Mouse (Mus musculus) left cerebral cortex, postnatal 14 days (tissue): ENCODE data around the gene Fam187b. TPM values are rescaled to one million over a fixed set of nuclear protein-coding genes. Genes with fewer than 3 reads are reported as not detected.

Source experiments
- DNase-seq, 2 experiments: peaks; one replicate each; pipeline ENCODE4 v3.0.0; 2021 to 2022; ENCODE audit warnings: low spot score in 2 of 2, mixed read lengths in 1 of 2
- intact Hi-C: fragments of 180-260 bp; cut with DNase I; formaldehyde crosslinking; loops from one replicate; pipeline ENCODE4 v1.15.1; 2025
- total RNA-seq, 2 experiments: library from RNA; stranded (reverse); gene quantifications; 2 replicates each; pipeline ENCODE4 v1.2.3; 2021

Fam187b gene
- total RNA-seq, 2 experiments from 2014 or later, result 0.18 to 0.27 TPM

DNA sequence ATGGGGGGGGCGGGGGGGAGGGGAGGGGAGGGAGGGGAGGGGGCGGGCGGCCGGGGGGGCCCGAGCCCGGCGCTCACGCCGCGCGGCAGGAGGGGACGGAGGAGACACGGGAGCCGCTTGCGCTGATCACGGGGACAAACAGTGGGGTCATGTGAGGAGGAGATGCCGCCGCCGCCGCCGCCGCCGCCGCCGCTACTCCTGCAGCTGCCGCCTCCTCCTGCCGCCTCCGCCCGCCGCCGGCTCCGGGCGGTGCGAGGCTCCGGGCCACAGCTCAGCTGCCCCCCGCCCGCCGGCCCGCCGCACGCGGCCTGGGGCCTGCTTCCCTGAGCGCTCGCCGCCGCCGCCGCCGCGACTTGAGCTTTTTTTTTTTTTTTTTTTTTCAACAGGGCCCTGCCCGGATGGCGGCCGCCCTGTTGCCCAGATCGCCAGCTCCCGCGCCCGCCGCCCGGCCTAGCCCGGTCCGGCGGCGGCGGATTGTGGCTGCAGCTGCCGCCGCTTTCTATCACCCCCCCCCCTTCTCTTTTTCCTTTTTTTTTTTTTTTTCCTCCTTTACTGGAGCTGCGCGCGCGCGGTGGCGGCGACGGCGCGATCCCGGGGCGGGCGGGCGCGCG, 16.7 kb upstream of the Fam187b start, which contains the start of gene Usf2:
Gene Usf2, minus strand, starts transcription at position 48 of the 611 bp plus-strand sequence.
- peak; percentile 84 to 86 for DNase-seq
- intact Hi-C loops, result loop anchor here (5.0 kb wide), 1 partner anchor 115 kb away; no protein-coding TSS in a partner anchor

GRCm38 (mm10) chr7:30957367-30957783, 16.2 kb upstream of the Fam187b start:
- intact Hi-C loops, result loop anchor here (5.0 kb wide), 1 partner anchor 115 kb away; no protein-coding TSS in a partner anchor
- DNase-seq, result peak; percentile 83 to 85

GRCm38 (mm10) chr7:30958109-30958865, 15.3 kb upstream of the Fam187b start:
- intact Hi-C loops, result loop anchor here (5.0 kb wide), 1 partner anchor 114 kb away; no protein-coding TSS in a partner anchor

GRCm38 (mm10) chr7:30958866-30959487, 14.6 kb upstream of the Fam187b start:
- intact Hi-C loops, result loop anchor here (5.0 kb wide), 1 partner anchor 113 kb away; no protein-coding TSS in a partner anchor

More at GRCm38 (mm10) chr7:30958109-30958865, 15.3 kb upstream of the Fam187b start:
- no peak for DNase-seq

GRCm38 (mm10) chr7:30959786-30960349, 13.7 kb upstream of the Fam187b start:
- DNase-seq, result no peak
- intact Hi-C loops, result loop anchor here (5.0 kb wide), 1 partner anchor 112 kb away; no protein-coding TSS in a partner anchor

More at GRCm38 (mm10) chr7:30958866-30959487, 14.6 kb upstream of the Fam187b start:
- DNase-seq, result no peak

- intact Hi-C loops, result no loop called here
Measured at GRCm38 (mm10) chr7:30962862-30963261, 10.7 kb upstream of the Fam187b start.

GRCm38 (mm10) chr7:30964366-30964765, 9.2 kb upstream of the Fam187b start:
- no peak for DNase-seq

More at GRCm38 (mm10) chr7:30962862-30963261, 10.7 kb upstream of the Fam187b start:
- DNase-seq, result no peak

GRCm38 (mm10) chr7:30965677-30966076, 7.9 kb upstream of the Fam187b start:
- intact Hi-C loops, result no loop called here
- DNase-seq, result no peak

More at GRCm38 (mm10) chr7:30964366-30964765, 9.2 kb upstream of the Fam187b start:
- intact Hi-C loops, result no loop called here

DNA sequence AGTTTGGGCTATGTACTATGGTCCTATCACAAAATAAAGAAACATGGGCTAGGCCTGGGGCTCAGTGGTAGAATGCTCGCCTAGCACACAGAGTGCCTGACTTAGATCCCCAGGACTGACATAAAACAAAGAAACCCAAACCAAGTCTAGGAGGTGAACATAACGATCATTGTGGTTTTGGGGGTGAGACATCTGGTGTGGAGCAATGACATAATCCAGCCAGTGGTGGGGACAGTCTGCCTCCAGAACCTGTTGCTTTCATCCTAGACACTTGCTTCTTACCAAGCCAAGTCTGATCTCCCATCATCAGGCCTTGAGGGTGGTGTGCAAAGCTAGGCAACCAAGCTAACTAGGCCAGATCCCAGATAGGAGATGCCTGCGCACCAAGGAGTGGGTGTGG, 6.9 kb upstream of the Fam187b start:
- DNase-seq, result no peak
- intact Hi-C loops, result no loop called here

DNA sequence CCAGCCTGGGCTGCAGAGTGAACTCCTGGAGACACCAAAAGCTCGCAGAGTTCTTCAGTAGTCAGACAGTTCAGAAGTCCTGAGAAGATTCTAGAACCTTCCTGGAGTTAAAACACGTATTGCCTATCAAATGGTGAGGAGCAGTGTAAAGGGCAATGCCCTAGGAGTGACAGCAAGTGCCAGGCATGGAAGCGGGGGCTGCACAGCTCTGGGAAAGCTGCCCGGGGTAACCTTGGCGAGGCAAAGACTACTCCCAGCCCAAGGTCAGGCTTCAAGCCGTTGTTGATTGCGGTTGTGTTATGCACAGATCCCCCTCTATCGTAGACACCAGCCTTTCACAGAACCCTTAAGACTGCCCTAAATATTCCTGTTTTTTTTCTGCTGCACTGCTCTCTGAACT, 5.0 kb upstream of the Fam187b start:
- intact Hi-C loops, result no loop called here
- no peak for DNase-seq

GRCm38 (mm10) chr7:30969174-30969573, 4.4 kb upstream of the Fam187b start:
- intact Hi-C loops, result no loop called here
- DNase-seq, result no peak

DNA sequence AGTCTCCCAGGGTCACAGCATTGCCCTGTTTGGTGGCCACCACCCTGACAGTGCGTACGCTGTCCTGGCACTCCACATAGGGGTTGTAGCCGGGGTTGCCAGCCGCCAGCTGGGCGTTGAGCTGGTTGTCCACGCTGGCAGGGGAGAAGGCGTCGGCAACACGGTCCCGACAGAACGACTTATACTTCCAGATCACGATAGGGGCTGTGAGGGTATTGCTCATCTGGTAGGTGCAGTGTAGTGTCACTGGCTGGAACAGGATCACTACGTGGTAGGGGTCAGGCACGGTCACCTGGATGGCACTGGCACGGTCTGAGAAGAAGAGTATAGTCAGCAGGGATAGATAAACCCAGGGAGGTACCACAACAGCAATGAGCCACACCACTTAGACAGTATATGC, 1.7 kb upstream of the Fam187b start:
- intact Hi-C loops, result loop anchor here (5.0 kb wide), 2 partner anchors 45 to 125 kb away; no protein-coding TSS in a partner anchor
- no peak for DNase-seq

DNA sequence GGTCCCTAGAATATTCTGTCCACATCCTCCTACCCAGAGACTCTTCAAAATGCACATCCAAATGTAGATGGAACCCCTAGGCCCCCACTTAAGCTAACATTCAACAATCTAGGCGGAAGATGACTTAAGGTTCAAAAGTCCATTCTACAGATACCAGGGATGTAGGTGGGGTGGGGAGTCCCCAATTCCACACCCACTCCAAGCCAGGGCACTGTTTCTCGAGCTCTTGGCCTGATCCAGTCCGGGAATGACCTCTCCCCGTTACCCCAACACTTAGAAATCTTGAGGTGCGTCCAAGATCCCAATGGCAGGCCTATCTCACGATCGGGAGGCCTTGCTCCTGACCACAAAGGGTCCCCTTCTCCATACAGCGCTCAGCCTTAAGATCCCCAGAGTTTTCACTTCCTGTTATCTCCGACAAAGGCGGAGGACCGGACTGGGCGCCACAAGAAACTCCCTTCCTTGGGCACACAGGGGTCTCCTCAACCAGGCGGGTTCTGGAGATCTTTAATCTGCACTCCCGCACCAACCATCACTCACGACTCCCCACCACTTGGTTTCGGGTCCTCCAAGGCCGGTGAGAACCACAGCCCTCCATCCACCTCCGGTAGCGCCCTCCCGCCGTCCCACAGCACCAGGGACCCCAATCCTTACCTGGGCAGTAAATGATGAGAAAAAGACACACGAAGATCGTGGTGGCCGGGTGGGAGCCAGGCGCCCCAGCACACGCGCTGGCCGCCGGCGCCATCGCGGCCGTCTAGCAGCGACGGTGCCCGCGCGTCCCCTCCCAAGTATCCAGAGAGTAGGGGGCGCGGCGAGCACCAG, 952 bp upstream of the Fam187b start:
- DNase-seq, result no peak
- intact Hi-C loops, result loop anchor here (5.0 kb wide), 2 partner anchors 45 to 125 kb away; no protein-coding TSS in a partner anchor

- intact Hi-C loops, result loop anchor here (5.0 kb wide), 2 partner anchors 44 to 124 kb away; no protein-coding TSS in a partner anchor
- no peak for DNase-seq
Measured at GRCm38 (mm10) chr7:30973251-30973500, 414 bp upstream of the Fam187b start, which contains the start of gene Lsr. Lsr (minus strand) TSS chr7:30973464.

DNA sequence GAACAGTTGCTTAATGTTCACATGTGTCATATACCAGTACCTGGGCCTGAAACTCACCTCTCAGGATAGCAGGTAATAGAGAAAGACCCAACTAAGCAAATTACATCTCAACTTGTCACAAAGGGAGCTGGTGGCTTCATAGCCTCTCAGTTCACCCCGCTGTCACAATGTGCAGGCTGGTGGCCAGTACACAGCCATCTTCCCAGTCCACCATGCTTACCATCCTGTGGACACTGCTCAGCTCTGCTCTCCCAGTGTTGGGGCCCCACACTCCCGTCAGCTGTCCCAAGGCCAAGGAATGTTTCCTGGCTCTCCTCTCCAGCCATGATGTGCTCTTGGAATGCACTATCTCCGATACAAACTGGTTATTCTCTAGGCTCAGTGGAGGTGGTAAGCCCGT, 8.1 kb downstream of the Fam187b start:
- DNase-seq, result no peak
- intact Hi-C loops, result no loop called here

DNA sequence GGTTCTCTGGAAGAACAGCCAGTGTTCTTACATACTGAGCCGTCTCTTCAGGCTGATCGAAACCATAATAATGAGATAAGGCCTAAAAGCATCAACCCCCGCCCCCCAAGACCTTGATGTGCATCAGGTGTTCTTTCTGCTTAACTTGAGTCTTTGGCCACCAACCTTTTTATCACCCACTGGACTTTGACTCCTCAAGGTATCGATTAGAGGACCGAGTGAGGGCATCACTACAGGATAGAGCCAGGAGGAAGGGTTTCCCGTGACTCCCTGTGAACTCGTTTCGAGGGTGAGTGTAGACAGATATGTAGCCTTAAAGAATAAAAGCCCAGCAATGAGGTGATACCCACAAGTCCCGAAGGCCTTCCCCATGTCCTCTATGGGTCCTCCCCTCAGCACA, 11.8 kb downstream of the Fam187b start:
- intact Hi-C loops, result no loop called here
- no peak for DNase-seq

DNA sequence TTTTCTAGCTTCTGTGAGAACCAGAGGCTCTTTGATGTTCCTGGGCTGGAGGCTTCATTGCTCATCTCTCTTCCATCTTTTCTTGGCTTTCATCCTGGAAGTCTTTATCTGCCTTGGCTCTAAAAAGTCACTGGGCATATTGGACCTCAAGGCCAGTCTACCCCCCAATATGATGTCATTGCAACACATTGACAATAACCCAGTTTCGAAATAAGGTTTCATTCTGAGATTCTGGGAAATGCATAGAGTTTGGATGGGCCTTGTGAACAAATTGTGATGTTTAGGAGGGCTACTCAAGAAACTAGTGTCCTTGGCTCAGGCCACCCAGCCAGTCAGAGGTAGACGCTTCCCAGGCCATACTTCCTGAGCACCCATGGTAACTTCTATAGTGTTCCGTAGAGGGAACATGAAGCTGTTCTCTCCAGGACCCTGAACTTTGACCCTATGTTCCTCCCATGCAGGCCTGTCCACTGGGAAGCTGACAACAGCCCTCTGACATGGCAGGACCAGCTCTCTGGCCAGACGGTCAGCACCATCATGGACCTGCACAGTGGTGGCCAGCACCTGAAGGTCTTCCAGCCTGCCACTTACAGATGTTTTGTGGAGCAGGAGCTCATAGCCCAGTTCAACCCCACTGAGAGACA, 15.1 kb downstream of the Fam187b start:
- no peak for DNase-seq
- intact Hi-C loops, result no loop called here

DNA sequence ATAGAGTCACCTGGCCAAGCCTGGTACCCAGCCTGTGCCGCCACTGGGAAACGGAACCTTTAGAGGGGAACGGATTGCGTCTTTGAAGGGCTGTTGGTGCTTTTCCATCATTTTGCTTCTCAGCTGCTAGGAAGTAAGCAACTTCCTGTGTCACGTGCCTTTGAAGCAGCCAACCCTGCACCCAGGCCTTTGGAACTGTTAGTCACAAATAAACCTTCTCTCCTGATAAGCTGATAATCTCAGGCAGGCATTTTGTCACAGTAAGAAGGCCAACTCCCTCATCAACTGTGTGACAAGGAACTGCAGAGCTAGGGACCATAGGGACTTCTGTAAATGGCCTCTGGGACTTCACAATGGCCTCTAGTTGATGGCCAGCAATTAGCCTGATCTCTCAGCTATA, 18.6 kb downstream of the Fam187b start:
- DNase-seq, result no peak
- intact Hi-C loops, result no loop called here
